Mouse (Mus musculus) liver (tissue): ENCODE results near the gene Gstm1.
A peak's percentile ranks its signal among the peaks of the same experiment; 100 is the strongest.
"Not testable (repeated sequence)": the region's sequence is repeated elsewhere in the genome, so short reads cannot be mapped to it uniquely, and the experiment has no call there.

Experiments
- DNase-seq: peaks from one replicate; pipeline ENCODE4 v3.0.0-alpha.2; 2020; ENCODE audit warnings: mixed read lengths

The Gstm1 gene

DNA sequence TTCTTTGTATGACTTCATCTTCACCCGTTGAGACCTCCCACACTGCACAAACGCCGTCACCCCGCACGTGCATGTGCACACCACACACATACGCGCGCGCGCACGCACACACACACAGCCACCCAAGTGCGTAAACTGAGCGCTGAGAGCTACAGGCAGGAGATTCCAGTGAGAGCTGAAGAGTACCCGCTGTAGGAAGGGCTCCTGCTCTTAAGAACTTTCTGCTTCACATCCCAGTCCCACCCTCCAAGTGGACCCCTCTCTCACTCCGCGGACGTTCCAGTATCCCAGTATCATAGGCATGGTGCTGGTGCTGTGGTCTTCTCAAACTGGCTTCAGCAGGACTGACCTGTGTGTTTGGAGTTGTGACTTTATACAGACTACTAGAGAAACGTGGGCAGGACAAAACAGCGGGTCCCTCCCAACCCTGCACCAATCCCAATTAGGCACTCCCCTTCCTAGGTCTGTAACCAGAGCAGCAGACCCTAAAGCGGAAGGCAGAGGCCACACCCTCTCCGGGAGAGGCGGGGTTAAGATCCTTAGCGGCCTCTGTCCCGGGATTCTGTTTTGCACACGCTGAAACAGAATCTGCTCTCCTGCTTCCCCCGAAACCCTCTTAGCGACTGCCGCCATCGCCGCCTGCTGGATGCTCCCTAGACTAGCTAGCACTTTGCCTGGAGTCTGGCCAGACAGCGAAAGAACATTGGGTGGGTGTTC lies at the start of gene Gstm1:
Gene Gstm1 (minus strand): TSS at position 501 of the 717 bp plus-strand sequence.
- peak; percentile 87 for DNase-seq

DNA sequence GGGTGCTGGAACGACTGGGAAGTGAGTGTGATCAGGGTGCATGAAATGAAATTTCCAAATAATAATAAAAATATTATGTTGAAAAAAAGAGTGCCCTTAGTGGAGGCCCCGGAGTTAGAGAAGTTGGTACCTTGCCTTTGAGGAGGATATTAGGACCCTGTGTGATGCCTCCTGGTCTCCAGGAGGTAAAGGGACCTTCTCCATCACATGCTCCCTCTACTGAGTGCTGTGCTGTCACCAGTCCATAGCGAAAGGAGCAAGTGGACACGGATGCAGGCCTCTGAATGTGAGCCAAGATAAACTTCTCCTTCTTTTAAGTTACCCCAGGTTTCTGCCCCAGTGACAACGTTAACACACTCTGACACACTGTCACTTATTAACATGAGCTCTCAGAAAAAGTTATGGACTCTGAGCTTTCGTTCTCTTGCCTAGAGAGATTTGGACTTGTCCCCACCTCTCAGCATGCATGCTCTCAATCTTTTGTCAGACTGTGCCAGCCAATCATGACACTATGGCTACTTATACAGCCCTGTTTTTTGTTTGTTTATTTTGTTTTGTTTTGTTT lies 49.7 kb upstream of the Gstm1 start:
- DNase-seq = no peak

DNA sequence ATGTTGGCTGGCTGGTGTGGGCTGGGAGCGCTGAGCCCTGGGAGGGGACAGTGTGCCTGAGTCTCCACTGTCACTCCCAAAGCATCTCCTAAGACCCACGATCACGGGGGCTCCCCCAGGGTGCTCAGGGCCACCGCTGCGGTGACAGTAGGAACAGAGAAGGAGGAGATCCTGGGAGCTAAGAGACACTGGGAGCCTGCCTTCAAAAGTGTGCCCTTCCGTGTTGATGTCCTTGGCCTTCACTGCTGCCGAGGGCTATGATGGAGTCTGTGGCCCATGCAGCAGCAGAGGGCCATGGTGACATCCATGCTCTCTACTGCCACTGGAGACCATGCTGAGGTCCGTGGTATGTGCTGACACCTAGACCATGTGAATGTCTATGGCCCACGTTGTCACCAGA lies 47.8 kb upstream of the Gstm1 start:
- no peak for DNase-seq

DNA sequence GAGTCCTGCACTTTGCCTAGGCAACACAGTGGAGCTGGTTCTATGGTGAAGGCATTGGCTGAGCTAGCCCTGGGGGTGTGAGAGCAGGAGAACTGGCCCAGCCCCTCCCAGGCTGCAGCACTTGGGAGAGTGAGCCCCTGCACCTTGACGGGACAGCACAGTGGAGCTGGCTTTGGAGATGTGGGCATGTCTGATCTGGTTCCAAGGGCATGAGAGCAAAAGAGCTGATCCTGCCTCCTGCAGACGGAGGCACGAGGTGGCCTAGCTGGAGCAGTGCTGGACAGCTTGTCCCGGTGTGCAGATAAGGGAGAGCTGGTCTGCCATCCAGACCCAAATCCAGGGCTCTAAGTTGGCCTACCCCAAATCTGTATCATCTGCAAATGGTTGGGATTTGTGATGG lies 46.9 kb upstream of the Gstm1 start:
- no peak for DNase-seq

DNA sequence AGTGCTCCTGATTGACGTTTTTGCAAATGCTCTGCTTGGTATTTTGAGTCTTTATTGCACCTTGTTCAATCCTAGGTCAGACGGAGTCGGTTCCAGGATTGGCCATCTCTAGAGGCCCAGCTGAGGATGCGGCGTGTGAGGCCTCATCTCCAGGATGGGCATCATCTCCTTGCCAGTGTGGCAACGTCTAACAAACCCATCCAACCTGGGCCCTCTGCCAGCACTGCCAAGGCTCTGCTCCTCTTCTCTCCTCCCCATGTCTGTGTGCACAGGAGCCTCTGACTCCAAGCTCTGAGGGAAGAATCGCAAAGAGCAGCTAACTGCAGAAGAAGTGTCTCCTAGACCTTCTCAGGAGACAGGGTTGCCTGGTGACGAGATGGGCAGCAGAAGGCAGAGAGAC lies 44.9 kb upstream of the Gstm1 start:
- no peak for DNase-seq

DNA sequence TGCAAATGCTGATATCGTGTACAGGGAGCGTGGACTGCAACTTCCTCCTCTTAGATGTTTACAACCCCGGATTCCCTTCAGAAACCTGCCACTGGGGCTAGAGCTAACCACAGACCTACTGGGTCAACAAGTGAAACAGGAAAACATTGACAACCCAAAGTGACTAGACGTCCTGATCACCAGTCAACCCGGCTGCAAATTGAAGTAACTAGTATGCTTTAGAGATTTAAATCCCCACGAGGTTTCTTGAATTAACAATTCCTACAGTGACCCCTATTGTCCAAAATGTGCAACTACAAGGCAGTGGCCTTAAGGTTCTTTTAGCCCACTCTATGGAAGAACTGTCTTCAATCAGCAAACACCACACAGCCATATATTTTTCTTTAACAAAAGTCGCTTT lies 43.6 kb upstream of the Gstm1 start:
- peak; percentile 57 for DNase-seq

DNA sequence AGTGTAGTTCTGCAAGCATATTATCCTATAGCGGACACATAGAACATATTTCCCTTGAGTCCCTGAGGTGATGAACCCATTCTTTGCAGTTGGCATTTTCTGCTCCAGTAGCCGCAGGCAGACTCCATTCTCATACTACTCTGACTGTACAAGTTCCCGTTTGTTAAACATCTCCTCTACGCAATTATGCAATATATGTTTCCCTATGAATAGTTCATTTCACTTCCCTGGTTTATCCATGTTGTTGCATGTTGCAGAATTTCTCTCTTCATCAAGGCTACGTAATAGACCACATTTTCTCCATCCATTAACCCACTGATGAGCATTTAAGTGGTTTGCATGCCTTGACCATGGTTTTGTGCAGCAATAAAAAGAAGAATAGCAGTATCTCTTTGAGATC lies 32.7 kb upstream of the Gstm1 start:
- DNase-seq = no peak

DNA sequence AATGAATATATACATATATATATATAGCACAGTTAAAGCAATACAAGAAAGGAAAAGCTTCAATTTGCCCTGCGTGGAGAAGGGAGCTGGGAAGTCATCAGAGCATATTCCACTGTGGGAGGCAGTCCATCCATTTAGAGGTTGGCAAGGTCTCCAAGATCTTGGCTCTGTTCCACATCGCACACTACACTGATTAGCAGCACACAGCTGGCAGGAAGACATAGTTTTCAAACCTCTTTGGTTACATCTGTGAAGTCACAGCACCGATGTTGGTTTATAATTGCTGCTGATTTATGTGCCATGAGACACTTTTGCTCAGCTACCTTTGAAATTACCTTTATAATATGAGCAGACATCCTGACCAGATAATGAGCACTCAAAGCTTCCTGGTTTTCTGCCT lies 30.5 kb upstream of the Gstm1 start:
- no peak for DNase-seq

DNA sequence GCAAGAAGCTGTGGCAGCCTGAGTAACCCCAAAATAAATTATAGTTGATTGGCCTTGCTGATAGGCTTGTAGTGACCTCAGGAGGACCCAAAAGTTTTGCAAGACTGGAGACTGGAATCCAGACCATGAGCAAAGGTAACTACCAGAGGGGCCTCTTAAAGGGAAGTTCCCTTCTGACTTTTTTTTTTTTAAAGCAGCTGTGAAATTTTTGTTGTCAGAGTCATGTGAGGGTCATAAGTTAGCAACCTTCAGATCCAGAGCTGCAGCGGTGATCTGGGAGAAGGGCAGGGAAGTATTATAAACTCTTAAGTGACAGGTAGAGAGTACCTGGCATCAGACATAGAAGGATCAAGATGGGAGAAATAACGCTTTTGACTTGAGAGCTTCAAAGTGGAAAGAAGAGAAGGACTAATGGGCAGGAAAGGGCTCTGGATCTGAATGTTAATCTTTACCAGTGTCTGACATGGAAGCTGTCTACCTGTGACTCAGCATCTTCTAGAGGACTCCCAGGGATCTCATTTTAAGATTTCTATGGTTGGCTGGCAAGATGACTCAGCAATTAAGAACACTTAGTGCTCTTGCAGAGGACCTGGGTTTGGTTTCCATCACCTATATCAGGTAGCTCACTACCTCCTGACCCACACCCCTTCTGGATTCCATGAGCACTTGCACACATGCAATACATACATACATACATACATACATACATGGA lies 29.3 kb upstream of the Gstm1 start:
- no peak for DNase-seq

DNA sequence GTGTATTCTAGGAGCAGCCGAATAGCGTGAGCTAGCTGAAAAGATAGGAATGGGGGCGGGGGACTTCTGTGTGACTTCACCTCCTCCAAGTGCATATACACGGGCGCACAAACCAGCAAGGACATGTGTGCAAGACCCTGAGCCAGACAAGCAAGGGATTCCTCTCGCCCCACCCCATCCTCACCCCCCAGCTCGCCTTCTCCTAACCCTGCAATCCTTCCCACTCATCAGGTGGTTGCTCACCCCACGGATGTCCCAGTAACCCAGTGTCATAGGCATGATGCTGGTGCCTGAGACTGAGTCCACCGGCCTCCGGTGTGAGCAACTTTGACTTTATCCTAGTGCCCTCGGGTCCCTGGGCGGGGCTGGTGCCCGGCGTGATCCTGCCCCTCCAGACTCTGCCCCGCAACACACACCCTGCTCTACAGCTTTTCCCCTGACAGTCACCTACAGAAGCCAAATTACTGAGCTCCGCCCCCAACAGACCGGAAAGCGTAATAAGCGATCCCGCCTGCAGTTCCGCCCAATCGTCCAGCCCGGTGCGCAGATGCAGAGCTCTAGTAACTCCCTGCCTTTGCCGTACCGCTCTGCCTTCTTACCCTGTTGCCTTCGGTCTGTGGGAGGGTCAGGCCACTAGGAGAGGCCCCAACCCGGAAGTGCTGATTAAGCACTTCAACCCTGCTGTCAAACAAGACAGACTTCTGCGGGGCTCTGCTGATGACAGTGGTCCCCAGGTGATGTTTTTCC lies 26.8 kb upstream of the Gstm1 start, which contains the start of gene Gstm4:
Gene Gstm4 (minus strand): TSS at position 501 of the 747 bp plus-strand sequence.
- DNase-seq = peak; percentile 90

DNA sequence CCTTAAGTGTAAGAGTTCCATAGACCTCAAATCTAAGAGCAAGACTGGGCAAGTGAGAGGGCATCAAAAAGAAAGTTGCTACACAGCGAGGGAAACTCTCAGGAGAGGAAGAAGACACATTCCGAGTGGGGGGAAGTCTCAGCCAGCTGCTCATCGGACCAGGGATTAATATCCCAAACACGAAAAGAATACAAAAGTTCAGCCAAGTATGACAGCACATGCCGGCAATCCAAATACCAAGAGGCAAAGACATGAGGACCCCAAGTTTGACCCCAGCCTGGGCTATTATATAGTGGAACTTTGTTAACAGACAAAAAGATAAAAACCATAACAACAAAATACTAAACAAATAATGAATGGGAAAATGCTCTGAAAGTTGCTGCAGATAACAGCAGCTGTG lies 15.4 kb upstream of the Gstm1 start:
- DNase-seq = no peak

DNA sequence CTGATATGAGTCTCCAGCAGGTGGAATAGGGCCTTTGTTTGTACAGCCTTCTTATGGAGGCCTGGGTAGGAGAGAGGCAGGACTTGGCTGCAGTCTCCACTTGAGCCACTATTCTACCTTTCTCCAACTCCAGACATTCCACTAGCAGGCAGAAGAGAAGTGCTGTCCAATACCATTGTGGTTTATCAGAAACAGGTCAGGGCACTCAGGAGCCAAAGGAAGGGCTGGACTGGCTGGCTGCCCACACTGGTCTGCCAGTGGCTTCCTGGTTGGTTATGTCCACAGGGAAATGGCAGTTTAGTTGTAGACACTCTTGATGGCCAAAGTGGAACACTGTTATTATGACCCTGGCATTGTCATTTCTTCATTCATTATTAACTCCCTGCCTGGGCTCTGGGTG lies 14.3 kb upstream of the Gstm1 start:
- DNase-seq = no peak

DNA sequence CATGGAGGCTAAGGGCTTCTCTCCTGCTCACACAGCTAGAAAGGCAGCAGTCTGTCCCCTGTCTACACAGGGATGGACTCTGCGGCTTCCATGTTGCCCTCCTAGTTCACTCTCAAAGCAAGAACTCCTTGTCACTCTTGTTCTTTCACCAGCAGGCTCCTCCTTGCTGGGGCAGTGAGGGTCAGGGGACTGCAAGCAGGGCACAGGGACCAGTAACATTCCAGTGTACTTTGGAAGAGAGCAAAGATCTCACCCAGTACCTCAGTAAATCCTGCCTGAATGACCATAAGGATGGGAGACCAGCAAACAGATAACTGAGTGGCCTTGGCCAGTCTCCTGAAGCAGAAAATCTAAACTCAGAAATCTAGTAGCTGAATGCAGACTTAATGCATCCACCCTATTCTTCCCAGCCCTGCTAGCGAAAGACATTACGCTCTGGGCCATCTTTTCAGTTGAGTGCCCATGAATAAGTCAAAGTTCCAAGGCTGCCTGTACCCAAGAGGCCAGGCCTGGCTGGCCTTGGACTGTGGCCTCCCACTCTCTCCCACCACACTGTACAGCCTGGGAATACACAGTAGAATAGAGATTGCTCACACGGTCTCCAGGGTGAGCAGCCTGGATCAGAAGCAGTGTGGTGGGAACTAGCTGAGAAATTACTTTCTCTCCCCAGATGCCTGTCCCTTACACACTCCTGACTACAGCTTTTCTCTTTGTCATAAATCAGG lies 11.0 kb upstream of the Gstm1 start:
- no peak for DNase-seq

DNA sequence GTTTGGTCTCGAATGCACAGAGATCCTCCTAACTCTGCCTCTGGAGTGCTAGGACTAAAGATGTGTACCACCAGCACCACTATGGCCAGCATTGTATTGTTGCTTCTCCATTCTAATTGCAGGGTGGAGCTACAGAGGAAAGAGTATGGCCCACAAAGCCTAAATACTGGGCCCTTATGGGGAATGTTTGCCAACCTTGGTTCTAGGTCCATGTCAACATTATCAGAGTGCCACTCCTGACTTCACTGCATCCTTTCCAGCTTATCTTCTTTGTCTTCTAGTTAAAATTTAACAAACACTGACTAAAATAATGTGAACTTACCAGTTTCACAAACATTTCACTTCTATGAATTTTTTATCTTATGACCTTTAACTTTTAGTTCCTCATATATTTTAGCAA lies 8.8 kb upstream of the Gstm1 start:
- DNase-seq = no peak

DNA sequence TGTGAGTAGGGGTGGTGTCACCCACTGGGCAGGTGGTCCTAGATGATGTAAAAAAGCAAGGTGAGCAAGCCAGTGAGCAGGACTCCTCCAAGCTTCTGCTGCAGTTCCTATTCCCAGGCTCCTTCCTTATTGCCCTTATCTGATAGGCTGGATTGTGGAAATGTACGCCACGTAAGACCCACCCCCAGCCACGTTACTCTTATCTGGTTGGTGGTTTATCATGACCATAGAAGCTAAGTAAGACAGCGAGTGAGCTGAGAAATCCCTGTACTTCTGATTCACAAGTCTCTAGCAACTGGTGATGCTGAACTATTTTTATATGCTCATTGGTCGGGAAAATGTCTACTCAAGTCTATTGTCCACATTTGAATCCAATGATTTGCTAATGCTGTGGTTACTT lies 8.3 kb upstream of the Gstm1 start:
- no peak for DNase-seq

DNA sequence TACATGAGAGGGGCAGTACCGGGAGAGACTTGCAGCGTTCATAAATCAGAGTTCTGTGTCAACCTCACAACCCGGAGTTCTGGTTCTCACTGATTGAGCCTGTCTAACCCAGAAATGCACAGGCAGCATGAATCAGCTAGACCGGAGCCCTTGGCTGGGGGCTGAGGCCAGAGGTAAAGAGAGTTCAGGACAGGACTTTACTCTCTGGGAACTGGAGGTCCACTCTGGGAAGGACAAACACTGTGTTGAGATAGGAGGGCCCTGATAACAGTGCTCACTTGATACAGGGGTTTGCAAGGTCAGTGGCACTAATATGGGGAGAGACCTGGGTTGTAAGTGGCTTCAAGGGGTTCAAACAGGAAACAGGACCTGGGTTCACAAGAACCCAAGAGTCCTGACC lies 7.5 kb upstream of the Gstm1 start:
- peak; percentile 33 for DNase-seq

DNA sequence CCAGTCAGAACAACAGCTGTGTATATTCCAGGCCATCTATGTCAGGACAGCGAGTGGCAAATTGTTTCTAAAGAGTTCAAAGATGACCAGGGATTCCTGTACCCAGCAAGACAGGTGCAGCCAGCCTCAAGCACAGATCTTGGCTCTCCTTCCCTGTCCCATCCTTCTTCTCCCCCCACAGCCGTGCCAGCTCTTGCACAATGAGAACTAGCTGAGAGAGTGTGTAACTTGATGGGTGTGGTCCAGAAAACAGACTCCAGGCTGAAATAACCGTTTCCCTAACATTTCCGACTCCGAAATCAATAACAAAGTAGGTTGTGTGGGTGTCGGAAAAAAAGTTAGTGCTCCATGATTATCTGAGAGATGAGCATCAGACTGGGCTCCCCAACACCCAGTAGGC lies 4.9 kb upstream of the Gstm1 start:
- peak; percentile 15 for DNase-seq

DNA sequence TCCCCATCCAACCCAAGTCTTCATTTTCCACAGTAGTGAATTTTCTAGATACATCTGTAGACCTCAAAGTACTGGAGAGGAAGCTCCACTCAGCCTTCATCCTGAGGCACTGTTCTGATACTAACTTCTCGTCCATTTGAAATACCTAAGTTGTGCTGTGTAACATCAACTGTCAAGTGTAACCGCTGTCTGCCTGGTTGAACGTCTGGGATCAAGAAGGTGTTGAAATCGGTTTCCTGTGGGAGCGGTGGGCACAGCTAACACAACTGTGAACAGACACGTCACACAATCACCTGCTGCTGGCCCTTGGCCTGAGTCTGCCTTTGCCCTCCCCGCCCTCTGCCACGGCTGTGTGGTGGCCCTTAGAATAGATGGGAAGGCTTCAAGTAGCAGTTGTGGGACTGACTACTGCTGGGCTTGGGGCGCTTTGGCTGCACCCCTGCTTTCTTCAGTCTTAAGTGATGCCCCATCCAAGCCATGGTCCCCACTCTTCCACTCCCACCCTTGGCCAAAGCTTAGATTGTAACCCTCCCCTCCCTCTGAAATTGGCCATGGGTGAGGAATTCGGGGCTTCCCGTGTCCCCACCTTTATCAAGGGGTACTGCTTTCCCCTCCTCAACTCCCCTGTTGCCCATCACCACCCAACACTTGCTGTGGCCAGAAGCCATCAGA lies 2.7 kb upstream of the Gstm1 start:
- DNase-seq = not testable (repeated sequence)

DNA sequence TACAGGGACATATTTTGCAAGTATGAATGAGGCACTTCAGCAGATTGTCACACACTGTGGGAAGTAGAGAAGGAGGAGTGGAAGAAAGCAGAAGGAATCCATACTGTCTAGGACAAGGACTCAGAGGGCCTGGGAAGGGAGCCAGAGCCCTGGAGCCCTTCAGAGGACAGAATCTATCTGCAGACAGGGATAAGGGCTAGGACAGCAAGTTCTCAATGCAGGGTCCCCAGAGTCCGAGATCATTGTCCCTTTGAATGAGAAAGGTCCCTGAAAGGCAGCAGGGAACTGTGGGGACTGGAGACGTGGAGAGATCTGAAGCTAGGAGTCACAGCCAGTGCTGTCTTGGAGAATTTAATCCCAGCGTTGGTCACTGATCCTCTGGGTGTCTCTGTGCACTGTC lies 1.5 kb upstream of the Gstm1 start:
- not testable (repeated sequence) for DNase-seq

DNA sequence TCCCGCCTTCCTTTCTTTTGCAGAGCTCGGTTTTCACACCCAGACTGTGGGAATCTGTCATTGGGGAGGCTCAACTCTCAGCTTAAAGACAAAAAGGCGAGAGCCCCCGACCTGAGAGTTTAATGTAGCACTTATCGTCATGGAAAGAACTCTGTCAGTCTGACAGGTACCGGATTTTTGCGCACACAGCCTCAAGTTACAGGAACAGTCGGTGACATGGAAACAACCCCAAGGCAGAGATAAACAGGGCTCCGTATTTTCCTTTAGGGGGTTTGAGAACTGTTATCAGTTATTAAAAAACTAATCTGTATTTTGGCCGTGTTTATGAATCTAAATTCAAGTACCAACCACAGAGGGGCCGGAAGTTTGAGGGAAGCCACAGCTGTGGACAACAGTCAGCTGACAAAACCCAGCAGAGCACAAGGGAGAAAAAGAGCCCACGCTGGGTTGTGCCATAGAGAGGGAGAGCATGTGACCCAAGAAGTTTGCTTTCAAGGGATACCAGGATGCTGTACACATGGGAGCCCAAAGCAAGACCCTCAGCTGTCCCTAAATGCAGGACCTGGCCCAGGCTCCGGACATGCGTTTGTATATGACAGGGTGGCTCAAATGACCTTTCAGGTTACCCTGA lies 532 bp upstream of the Gstm1 start:
- no peak for DNase-seq

DNA sequence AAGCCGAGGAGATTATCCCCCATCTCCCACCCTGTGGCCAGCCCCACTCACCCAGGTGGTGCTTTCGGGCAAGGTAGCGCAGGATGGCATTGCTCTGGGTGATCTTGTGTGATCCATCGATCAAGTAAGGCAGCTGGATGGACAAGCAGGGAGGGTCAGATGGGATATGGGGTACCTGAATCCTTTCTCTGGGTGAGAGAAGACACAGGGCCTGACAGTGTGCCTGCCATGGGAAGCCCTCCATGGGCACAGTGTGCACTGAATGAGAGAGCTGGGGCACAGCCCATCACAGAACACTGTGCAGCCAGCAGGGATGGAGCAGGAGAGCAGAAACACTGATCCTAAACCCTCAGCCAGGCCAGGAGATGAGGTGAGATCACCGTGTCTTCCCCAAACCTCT lies 1.3 kb downstream of the Gstm1 start:
- not testable (repeated sequence) for DNase-seq

DNA sequence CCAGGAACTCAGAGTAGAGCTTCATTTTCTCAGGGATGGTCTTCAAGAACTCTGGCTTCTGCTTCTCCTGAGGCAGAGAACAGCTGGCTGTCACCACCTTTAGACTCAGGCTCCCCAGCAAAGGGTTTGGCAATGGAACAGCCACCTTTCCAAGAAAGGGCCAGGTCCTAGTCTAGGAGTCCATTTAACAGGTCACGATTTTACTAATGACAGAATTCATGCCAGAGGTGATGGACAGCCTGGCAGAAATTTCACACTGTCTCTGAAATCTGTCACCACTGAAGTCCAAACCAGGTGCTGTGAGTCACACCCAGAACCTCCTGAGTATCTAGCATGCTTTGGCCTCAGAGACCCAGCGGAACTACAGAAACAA lies 2.8 kb downstream of the Gstm1 start:
- no peak for DNase-seq
